Mouse (Mus musculus) right cerebral cortex, postnatal 10 days (tissue): ENCODE results near the gene Slc38a2.

ENCODE experiments used
- DNase-seq, 2 experiments: peaks; one replicate each; pipeline ENCODE4 v3.0.0; 2021; ENCODE audit warnings: low spot score in 2 of 2

Slc38a2 gene

DNA sequence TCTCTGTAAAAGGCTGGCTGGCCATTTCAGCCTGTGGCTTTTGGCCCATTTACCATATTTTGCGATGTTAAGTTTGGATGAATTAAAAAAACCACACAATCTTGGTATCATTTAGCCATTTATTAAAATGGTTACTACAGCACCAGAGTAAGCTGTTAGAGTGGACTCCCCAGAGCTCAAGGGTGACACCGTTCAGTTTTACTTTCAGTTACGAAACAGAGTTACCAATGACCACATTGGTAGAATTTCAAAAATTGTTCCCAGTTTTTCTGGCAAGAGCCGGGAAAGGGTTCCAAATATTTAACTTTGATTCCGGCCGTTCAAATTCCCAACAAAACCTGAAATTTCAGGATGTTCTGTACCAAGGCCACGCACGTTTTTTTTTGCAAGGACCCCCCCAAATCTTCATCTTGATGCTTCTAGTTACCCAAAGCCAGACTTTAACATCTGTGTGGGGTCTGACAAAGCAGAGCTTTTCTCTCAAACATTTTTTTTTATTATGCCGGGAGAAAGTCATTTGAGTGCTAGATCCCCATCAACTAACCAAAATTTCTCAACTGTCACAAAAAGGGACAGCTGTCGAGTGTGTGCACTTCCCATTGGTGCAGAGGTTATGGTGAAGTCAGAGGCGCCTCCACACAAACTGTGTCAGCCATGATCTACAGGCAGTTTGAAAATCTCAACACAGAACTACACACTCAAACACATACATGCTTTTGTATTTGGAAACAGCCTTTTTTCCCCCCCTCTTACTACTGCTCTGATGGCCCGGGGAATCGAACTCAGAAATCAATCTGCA is 2.8 kb downstream of the Slc38a2 start:
- no peak for DNase-seq

DNA sequence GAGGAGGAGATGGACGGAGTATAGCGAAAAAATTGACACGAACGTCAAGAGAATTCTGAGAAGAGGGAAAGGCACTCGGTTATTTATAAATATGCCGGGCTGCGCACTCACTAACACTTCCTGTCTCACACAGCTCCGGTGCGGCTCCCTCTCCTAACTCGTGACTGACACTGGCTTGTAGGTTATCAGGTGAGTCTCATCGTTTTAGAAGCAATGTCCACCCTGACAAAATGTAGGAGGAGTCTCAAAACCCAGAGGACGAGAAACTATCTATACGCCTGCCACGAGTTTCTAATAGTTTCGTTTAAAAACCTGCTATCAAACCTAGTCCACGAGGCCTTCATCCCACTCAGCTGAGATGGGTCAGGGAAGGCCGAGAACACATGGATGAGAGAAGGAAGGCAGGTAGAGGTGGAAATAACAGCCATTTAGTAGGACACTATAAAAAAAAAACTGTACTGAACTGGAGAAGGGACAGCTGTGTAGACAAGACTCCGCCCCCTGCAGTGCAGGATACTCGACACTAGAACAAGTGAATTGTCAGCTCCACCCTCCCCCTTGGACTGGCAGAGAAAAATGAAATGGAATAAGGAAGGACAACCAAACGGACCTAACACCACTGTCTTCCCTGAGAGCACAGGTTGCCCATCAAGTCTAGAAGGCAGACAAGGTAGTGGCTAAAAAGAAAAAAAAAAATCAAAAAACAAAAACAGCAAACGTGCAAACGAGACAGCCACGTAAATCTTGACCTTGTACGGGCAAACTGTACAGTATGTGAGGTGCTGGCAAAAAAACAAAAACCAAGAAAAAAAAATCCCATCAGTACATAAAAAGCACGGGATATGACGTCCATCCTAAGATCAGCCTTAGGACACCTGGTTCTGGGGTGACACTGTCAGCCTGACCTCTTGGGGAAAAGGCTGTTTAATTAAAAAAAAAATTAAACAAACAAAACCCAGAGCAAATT is 3.8 kb downstream of the Slc38a2 start:
- peak in 1 of 2 experiments; percentile 48 for DNase-seq

DNA sequence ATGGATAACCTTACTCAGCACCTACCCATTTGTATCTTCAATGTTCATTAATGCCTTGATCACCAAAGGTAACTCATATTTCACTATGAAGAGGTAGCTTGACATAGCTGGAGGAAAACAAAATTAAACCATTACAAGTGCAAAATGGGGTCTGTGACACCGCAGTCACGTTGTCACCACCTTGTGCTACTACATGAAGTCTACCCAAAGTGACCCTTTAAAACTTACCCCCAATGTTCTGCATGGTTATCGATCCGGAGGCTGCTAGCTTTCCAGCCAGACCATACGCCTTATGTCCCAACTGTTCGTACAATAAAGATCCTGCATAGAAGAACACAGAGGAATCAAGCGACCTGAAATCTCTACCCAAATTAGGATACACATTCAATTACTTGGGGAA is 4.5 kb downstream of the Slc38a2 start:
- DNase-seq, result no peak

DNA sequence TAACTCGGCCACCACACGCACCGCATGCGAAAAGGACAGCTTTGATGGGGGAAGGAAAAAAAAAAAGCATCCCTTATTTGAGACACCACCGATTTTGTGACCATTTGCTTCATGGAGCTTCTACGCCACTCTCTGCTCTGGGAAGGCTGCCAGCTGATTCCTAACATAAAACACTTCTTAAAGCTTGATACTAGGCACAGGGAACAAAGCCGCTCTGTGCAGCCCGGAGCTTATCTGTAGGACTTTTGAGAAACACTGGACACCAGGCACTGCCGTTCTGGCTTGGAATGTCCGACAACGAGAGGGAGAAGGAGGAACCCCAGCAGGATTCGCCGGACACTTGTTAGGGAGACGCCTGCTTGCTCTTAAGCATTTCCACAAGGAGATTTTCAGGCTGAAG is 5.8 kb downstream of the Slc38a2 start:
- DNase-seq, result peak; percentile 77 to 82

DNA sequence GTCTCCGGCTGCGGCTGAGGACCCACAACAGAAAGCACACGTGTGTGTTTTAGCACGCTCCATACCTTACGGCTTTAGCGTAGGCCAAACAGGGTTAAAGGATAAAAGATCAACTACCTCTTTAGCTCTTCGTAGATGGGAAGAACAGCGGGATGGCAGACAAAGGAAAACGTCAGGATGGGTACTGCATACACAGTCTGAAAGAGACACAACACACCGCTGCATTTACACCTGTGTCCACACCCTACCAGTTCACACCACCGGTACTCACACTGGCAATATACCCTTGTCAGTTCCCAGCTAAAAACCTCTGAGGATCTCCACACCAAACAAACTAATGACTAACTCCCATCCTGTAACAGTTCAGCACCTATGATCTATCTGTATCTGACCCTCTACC is 7.1 kb downstream of the Slc38a2 start:
- no peak for DNase-seq

DNA sequence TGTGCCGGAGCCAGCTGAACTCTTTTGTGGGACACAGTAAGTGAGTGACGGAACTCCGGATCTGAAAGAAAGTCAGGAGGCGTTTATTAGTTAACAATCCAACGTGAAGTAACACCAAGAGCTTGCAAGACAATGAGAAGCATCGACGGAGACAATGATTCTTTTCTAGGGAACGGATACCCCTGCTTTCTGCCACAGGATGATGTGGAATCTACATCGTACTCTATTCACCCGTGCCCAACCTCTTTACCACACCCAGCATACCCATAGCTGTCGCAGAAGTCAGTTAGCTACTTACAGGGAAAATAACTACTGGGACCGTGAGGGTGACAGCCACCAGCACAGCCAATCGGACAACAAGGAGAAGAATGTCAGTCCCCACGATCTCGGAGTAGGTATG is 8.1 kb downstream of the Slc38a2 start:
- no peak for DNase-seq

DNA sequence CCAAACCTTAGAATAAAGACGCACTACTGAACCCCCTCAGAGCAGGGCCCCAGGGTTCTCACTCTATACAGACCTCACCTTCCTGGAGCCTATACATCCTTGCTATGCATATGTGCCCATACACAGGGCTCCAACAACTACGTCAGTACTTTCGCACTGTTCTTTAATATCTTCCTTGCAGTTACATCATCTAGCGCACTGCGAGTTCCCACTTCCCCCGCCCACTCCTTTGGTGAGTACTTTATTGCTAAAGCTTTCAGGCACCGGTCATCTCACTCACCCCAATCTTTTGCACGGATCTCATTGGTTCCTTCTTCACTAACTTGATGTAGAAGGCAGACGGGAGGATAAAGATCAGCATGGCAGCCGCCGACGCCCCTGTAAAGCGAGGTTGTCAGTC is 8.7 kb downstream of the Slc38a2 start:
- no peak for DNase-seq

DNA sequence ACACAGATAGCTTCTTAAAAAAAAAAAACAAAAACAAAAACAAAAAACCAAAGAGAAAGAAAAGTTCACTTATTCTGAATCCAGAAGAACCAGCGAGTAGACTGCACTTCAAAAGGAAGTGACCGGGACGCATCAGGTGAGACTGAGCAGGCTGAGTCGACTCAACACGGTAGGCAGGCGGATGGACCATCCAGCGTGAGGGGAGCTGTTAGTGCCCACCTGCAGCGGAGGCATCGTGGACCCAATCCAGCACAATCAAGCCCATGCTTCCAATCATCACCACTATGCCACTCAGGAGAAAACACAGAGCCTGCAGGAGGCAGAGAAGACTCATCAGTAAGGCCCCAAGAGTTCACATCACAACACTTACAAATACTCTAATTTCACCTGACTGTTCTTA is 9.6 kb downstream of the Slc38a2 start:
- no peak for DNase-seq

DNA sequence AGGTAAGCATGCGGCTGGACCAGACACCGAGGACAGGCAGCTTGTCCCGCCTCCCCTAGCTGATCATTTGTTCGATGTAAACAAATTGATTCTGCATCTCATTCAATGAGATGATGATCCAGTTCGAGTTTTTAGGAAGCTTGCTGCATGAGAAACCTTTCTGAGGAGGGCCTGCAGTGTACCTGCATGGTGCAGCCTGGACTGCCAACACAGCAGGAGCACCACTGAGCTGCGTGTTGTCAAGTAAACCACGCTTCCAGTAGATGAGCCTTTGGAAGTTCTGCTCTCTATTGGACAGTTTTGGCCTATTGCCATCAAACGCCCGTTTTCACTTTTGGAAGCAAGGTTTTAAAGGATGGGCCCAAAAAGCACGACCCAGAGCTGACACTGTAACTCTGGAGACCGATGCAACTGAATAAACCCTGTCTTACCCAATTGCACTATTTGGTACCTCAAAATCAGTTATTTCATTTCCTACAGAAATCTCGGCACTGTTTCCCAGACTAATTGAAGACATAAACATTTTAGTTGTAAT is 10.7 kb downstream of the Slc38a2 start:
- no peak for DNase-seq

DNA sequence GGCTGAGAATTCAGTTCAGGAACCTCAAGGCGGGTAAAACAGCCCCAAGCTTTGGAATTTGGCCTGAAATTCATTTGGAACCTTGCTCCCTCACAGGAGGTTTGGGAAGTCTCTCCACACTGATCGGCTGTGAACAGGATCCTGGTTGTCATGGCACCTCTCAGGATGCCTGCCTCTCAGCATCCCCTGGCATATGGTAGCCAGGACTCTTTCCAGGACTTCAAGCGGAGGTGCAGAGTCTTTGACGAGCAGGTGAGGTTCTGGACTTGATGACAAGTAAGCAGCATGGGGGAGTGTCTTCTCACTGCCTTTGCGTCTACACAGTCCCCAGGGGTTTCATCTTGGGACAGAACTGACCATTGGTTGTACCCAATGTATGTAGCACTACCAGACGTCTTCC is 11.5 kb downstream of the Slc38a2 start:
- no peak for DNase-seq

DNA sequence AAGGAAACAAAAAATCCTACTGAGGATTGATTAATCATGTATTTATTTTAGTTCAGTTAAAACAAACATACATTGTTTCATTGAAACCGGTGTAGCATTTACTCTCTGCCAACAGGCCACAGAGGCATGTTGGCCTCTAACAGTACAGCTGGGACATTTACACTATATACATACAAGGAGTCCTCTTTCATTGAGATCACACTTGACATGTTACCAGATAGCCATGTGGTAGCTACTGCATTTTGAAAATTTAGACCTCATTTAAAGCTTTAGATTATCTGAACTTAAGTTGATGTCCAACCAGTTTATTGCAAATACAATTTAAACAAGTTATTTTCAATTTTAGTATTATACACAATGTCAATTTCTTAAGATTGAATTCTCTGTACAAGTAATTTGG is 12.2 kb downstream of the Slc38a2 start:
- DNase-seq, result no peak

DNA sequence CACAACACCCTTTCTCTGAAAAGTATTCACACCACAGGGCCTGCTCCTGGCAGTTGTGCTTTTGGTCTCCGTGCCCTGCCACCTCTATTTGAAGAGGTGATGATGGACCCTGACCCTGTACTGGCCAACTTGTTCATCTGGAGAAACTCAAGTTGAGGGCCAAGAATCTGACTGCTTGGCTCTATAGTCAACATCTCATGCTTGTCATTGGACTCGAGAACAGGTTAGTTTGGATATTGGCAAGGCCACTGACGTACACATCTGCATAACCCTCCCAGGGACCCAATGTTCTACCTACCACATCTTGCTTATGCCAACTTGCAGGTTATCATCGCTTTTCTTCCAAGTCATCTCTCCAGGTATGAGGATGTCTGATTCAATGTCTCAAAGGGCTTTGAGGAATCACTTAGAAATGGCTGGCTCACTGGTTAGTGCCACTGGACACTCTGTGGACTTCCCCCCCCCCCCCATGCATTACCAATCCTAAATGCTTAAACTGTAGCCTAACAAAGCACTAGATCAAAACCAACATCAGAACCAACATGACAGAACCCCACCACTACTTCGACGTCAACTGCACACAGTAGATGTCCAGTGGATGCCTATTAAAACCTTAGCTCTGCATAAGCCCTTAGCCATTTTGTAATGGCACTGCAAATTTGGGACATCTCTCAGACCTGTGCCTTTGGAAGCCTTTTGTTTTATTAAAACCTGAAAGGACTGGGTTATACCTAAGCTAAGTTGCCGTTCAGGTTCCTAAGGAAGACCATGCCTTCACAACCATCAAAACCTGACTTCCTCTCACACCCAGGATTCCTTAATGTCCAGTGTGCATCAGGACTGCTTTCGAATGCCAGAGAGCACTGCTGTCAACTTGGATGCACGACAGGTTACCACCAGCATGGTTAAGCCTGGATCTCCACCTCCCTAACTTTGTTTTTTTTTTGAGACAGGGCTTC is 13.1 kb downstream of the Slc38a2 start:
- DNase-seq, result no peak

DNA sequence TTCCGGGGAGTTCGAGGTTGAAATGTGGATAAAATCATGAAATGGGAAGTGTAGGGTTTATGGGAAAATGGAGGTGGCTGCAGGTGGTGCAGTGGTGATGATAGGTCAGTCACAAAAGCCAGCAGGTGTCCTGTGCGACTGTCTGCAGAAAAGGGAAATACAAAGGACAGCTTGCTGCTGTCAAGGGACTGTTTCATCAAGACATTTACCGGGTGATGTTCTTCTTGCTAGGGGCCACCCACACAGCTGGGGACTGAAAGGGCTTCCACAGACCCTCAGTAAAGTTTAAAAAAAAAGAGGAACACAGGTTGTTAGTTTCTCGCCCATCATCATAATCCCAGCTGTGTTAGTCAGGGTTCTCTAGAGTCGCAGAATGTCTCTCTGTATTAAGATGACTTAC is 14.3 kb downstream of the Slc38a2 start:
- no peak for DNase-seq

DNA sequence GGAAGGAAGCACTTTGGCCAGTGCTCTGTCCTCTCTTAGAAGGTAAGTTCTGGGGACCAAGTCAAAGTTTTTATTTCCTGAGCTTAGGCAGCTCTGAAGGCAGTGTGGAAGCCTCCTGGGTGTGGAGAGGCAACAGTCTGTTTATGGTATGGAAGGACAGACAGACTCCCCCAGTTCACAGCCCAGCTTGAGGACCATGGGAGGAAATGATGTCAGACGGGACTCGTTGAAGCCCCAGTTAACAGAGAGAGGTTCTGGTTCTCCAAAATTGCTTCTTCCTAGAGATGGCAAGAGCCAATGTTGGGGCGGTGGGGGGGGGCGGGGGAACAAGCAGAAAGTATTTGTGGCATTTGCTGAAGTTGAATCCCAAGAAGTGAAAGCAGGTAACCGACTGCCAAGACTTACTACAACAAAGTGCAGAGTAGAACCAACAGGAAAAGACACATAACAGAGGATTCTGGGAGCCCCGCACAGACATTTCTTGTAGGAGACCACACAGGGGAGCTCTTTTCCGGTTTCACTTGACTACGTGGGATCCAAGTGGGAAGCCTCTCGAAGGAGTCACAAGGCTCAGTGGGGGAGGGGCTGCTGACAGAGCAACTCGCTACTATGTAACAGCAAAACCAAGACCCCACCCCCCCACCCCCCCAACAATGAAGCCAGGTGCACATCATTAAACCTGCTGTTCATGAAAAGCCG is 15.2 kb downstream of the Slc38a2 start:
- DNase-seq, result peak; percentile 74 to 85

DNA sequence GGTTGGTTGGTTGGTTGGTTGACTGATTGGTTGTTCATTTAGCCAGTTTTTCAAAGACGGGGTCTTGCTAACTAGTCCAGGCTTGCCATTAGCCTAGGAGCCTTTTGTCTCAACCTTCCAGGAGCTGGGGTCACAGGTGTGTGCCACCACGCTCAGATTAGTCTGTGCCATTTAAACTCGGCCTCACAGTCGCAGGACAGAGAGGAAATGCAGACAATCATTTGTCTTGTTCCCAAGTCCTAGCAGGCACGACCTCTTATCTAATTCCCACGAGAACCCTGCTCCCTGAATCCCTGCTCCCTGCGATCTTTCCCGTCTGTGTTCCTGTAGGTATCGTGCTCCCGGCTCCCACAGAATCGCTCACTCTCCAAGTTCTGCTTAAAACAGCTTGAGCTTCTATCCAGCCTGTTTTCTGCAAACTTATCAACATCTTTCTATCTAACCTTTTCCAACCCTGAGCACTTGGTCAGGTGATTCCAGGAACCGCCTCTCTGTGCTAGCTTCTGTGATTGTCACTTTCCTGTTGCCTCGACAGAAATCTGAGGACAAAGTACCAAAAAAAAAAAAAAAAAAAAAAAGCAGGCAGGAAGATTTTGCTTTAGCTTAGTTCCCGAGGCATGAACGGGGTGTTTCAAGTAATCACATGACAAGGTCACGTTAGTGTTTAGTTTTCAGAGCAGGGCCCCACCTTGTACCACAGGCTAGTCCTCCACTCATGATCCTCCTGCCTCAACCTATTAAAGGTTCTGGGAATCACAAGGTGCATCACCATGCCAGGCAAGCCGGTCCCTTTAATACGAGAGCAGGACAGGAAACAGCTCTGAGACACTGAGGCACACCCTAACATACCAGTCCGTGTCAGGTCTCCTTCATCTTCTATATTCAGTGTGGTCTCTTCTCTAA is 20.4 kb downstream of the Slc38a2 start:
- DNase-seq, result peak in 1 of 2 experiments; percentile 16

DNA sequence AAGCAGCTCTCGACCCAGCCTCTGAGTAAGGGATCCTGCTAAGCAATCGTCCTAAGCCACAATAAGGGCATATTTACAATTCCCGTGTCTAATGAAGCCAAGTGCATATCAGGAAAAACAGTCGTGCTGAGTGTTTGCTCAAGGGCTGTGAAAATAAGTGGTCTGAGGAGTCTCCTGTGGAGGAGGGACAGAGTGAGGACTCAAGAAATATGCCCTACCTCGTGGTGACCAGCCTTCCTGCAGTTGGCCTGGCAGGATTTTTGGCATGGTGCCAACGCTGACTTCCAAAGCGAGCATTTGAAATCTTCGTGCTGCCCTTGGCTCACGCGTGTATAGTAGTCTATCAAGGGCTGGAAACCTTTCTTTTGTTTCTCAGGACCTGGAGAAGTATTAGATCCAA is 23.0 kb downstream of the Slc38a2 start:
- no peak for DNase-seq

DNA sequence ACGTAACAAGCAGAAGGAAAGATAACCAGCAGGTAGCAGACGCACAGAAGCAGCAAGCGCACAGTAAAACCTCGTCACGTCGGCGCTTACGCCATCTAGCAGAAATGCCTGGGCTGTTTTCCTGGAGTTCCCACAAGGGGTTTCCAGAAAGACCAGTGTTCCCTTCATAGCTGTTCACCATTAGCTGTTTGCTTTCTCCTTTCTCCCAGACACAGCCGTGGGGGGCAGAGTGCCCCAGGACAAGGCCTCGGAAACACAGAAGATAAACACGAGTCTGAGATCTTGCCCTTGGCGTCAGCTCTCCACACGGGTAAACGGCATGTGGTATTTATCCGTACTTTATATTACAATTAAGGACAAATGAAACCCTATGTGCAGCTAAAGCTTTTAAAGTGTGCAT is 23.8 kb downstream of the Slc38a2 start:
- DNase-seq, result no peak

DNA sequence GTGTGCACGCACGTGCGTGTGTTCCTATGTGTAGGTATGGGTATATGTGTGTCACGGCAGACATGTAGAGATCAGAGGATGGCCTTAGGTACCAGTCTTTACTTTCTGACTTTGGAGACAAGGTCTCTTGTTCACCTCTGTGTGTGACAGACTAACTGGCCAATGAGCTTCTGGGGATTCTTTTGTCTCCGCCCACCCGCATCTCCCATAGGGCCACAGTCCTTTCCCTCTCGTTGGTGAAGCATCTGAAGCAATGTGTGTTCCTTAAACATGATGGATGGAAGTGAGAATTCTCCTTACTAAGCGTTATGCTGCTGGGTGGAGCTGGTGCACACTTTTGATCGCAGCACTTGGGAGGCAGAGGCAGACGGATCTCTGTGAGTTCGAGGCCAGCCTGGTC is 24.5 kb downstream of the Slc38a2 start:
- DNase-seq, result no peak

DNA sequence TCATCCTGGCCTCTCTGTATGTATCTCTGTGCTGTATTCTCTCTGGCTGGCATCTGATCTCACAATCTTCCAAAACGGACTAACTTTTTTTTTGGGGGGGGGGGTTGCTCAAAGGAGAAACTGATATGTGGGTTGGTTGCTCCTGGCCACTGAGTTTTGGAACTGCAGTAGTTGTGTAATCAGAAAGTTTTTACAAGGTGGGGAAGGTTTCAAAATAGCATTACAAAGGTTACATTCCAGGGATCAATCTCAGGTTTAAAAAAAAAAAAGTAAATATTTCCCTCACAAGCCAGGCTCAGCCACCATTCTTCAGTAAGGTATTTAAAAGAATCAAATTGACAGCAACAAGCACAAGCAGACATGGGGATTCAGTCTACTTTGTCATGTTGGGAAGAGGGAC is 25.4 kb downstream of the Slc38a2 start:
- no peak for DNase-seq

DNA sequence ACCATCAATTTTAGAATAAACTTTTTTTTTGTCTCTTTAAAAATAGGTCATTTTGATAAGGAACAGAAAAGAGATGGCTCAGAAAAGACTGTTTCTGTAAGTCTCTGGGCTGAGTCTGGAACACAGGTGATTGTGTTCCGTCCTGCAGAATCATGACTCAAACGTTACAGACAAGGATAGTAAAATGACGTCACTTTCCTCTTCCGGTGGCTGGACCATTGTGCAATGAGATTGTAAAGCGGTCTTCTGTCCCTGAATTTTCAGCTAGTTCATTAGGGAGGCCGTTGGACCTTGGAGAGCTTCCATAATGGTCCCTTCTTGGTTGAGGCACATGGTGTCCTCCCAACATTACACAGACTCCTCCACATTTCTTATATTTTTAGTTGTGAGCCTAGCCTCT is 29.8 kb downstream of the Slc38a2 start:
- DNase-seq, result no peak
